Mouse (Mus musculus) cerebellum, adult 9-10 months (tissue): ENCODE results near the gene Pcnx.

Experiments
- DNase-seq: peaks from one replicate; pipeline ENCODE4 v3.0.0; 2022

Pcnx gene

DNA sequence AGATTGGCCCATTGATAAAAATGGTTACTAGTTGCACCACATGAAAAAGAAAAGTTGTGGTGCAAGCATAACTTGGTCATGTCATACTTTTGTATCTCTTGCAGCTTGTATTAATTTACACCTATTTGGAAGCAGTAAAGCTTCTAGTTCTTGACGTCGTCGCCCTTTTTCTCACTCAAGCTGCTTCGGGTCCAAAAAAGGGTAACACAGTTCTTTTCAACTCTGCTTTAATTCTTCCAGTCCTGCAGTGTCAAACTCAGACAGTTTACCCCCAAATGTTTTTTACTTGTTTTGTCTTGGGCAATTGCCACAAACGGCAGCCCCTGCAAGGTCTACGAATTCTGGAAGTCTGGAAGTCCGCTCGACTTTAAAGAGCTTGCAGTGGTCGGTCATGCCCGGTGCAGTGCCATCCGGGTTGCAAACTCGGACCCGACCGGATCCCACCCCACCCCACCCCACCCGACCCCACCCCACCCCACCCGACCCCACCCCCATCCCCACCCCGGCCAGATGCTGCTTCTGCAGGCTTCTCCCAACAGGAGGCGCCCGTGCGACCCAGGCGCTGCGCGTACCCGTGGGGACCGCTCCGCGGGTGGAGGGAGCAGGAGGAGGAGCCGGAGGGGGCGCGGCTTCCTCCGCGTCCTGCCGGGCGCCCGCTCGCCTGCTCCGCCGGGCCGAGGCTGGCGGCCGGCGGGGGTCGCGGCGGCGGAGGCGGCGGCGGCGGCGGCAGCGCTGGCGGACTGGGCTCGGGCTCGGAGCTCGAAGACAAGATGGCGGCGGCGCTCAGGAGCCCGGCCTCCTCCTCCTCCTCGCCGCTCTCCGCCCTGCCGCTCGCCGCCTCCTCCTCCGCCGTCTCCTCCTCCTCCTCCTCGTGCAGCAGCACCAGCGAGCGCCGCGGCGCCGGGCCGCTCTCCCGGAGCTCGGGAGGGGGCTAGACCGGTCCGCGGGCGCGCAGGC is at the start of gene Pcnx:
Gene Pcnx, plus strand, starts transcription at position 673 of the 957 bp plus-strand sequence.
- peak; percentile 82 for DNase-seq

DNA sequence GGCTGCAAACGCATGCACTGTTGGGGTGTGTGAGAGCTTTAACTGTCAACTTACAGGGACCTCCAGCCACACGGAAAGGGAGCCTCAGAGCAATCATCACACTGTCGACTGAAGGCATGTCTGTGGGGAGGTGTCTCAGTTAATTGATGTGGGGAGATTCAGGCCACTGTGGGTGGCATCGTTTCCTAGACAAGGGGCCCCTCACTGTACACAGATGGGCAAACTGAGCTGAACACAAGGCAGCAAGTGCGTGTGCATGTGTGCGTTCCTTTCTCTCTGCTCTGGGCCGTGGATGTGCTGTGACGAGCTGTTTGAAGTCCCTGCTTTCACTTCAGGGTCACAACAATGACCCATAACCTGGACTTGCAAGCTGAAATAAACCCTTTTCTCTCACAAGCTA is 49.4 kb upstream of the Pcnx start:
- DNase-seq, result no peak

DNA sequence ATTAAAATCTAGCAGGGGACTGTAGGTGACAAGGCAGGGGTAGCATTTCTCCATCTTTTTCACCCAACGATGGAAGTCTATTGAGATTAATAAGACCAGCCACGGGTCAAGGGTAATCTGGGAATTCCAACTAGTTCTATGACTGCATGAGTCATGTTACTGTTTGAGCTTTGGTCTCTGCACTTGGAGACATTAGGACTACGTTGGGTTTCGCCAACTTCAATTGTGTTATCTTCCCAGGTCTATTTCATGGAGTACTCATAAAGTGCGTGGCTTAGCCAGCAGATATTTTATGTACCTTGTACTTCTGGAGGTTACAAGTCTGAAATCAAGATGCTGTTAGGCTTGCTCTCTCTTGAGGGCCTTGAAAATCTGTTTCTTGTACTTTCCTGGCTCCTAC is 45.1 kb upstream of the Pcnx start:
- DNase-seq, result no peak

DNA sequence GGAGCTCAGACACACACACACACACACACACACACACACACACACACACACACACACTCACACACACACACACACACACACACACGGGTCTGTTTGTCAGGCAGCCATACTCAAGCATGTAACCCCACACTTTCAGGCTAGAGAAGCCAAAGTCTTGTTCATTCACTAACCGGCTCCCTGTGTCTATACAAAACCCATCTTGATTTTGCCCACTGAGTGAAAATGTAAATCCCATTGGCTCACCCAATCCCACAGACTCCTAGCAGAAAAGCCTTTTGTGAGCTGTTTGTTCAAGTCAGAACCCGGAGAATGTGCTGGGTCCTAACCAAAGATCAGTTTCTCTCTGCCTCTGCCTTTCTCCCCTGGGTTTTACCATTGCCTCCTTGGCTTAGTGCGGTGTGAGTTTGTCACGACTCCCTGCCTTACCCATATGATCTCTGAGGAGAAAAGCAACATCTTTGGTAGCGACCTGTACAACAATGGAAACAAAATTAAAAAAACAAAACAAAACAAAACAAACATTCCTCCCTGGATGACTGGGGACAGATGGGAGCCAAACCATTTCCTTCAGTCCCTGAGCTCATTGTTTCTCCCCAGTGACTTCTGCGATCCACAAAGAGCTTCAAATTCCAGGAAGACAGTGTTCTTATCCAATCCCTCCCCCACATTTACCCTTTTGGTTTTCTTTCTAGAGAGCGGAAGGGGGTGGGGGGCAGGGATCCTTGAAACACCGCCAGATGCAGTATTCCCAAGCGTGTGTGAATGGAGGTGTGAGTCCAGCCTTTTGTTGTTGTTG is 43.3 kb upstream of the Pcnx start:
- DNase-seq, result no peak

DNA sequence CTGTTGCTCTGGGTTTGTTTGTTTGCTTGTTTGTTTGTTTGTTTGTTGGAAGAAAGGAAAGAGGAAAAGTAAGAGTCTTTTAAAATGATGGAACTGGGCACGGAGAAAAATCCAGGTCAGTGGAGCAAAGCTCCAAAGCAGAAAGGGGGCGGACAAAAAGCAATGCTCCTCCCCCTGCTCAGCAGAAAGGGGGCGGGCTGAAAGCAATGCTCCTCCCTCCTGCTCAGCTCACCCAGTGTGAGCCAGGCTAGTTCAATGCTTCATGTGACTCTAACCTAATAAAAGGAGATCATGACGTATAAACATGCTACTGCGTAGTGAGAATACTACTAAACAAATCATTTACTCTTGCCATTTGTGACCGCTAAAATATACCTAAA is 42.7 kb upstream of the Pcnx start:
- DNase-seq, result no peak

DNA sequence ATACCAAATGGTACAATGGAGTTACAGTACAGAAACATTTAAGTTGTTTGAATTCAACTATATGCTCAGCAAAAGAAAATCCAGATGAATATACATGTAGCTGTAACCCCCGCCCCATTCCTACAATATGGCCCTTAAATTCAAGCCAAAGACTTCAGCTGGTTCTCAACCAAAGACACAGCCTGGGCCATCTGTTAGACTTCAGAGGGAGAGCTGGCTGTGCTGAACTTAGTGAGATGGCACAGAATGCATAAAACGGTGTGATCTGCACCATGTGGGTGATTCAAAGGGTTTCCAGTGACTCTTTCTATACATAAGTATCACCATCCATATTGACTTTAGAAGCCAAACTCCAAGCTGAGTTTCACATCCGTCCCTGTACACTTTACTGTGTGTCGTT is 39.1 kb upstream of the Pcnx start:
- DNase-seq, result peak; percentile 79

DNA sequence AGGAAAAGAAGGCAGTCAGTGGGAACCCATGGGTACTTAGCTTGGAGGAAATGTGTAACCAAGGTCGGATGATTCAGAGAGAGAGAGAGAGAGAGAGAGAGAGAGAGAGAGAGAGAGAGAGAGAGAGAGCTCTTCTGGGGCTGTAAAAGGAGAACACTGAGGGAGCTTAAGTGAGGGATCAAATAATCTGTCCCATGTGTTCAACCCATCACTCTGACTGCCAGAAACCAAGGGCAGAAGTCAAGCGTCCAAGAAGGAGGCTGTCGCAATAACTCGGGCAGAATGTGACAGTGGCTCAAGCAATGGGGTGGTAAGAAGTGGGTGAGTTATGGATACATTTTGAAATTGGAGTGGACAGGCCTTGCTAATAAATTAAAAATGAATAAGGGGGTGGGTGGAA is 37.6 kb upstream of the Pcnx start:
- DNase-seq, result no peak

DNA sequence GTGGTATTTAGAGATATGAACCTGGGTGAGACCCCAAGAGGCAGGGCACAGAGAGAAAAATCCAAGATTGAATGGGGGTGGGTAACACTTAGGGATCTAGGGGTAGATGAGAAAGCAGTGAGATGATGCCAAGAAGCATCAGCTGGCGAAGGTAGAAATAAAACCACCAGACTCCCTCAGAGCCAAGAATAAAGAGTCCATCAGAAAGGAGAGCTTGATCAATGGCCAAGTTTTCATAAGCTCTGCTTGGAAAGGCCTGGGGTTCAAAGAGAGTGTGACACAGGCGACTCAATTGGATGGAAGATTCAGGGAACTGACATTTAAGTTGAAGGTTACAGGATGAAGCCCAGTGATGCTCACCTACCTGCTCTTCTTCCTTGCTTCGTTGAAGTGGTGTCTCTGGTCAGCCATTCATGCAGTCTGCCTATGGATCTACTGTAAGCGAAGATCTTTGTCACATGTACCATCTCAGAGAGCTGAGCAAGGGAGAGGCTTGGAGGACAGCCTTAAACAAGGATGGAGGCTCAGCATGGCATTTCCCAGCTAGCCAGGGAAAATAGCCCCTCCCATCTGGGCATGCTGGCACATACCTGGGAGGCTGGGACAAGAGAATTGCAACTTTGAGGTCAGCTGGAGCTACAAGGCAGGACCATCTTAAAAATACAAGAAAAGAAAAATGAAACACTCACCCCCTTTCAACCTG is 36.9 kb upstream of the Pcnx start:
- DNase-seq, result peak; percentile 80

DNA sequence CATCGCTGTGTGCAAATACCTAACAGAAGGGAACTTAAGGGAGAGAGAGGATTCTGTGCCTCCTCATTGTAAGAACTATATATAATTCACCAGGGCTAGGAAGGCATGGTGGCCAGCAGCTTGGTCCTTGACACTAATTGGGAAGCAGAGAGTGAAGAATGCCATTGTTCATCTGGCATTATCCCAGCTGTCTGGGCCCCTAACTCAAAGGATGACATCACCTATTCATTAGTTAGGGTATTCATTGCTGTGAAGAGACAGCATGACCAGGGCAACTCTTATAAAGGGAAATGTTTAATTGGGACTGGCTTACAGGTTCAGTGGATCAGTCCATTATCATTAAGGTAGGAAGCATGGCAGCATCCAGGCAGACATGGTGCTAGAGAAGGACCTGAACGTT is 31.5 kb upstream of the Pcnx start:
- DNase-seq, result no peak

DNA sequence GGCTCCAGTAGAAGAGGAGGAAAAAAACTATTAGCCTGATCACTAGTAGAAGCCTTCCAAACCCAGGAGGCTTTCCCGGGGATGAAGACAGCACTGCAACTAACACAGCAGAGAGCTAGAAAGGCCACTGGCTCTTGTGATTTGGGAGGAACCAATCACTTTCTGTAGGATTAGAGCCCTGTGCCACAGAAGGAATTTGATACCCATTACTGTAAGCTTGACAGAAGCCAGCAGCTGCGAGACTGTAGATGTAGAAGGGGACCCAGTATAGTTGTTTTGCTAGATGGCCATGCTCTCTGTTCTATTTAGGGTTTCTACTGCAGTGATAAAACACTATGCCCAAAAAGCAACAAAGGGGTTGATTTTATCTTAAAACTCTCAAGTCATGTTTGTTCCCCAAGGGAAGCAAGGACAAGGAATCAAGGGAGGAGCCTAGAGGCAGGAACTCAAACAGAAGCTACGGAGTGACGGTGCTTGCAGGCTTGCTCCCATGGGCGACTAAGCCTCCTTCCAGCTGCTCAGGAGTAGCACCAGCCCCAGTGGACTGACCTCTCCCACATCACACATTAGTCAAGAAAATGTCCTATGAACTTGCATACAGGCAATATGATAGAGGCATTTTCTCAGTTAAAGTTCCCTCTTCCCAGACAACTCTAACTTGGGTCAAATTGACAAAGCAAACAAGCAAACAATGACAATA is 27.6 kb upstream of the Pcnx start:
- DNase-seq, result no peak

DNA sequence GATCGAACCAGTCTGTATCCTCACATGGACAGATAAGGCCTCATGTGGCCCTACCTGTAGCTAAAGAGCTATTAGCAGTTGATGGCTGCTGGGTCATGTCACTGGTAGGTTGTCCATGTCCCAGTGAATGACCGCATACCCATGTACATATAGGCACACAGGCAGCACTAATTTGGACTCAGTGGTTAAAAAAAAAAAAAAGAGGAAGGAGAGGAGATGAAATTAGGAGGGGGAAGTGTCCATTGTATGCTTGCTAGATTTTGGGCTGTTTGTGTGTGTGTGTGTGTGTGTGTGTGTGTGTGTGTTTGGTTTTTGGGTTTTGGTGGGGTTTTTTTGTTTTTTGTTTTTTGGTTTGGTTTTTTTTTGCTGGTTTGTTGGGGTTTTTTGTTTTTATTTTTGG is 26.7 kb upstream of the Pcnx start:
- no peak for DNase-seq

DNA sequence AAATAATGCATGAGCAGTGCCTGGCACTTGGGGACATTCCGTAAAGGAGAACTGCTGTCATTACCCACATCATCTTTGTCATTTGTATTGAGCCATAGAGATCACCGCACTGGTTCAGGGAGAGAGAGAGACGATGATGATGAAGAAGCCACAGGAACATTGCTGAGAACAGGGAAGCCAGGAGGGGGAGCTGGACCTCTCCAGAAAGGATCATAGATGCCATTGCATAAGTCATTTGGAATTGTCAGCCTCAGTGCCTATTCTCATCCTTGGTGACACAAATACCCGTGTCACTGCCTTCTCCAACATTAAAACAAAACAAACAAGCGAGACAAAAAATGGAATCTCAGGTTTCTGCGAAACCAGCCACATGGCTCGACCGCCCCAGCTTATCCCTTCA is 23.7 kb upstream of the Pcnx start:
- no peak for DNase-seq

DNA sequence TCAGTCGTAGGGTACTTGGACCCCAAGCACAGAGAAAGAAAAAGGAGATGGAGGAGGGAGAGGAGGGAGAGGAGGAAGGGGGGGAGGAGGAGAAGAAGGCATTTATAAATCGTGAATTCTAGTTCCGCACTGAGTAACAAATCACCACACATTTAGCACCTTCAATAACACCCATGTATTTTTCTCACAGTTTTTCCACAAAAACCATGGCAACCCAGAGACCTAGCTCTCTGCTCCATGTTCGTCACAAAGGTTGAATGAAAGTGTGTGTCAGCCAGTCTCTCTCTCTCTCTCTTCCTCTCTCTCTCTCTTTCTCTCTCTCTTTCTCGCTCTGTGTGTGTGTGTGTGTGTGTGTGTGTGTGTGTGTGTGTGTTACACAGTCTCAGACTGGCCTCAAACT is 22.4 kb upstream of the Pcnx start:
- no peak for DNase-seq

DNA sequence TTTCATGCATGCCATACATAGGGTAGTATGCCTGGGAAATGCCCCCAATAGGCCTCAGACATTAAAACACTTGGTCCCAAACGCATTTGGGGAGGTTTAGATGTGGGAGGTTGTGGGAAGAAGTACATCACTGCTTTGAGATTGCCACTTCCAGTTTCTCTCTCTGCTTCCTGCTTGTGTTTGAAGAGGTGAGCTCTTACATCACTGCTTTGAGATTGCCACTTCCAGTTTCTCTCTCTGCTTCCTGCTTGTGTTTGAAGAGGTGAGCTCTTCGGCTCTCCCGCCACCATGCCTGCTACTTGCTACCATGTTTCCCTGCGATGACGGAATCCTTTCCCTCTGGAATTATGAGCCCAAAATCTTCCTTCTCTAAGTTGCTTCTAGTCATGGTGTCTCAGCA is 20.2 kb upstream of the Pcnx start:
- no peak for DNase-seq

DNA sequence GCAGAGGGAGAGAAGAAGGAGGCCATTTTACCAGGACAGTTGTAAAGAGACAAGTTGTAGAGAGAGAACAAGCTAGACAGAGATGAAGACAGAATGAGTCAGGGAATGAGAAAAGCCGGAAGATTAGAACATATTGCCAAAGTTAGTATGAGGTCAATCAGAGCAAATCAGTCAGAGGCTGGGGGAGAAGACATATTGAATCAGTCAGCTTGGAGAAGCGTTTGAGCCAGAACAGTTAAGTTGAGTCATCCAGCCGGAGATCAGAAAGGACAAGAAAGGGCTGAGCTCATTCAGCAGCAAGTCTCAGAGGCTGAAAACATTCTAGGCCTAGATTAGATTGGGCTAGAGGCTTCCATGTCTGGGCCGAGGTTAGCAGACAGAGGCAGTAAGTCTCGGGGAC is 18.8 kb upstream of the Pcnx start:
- no peak for DNase-seq

DNA sequence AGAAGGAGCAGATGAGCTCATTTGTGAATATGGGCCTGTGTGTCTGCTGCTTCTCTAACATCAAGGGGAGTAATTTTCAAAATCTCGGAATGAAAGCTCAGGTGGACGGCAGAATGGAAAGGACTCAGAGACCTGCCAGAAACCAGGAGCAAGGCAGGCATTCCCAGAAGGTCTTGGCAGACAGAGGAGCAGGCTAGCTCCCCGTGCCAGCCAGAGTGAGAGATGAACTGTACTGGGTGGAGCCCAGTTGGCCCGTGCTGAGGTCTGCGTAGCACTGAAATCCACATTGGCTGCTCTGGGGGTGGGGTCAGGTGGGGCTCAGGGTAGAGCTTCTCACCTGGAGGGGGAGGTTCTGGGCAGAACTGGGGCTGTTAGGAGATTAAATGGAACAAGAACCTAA is 16.3 kb upstream of the Pcnx start:
- DNase-seq, result peak; percentile 71

DNA sequence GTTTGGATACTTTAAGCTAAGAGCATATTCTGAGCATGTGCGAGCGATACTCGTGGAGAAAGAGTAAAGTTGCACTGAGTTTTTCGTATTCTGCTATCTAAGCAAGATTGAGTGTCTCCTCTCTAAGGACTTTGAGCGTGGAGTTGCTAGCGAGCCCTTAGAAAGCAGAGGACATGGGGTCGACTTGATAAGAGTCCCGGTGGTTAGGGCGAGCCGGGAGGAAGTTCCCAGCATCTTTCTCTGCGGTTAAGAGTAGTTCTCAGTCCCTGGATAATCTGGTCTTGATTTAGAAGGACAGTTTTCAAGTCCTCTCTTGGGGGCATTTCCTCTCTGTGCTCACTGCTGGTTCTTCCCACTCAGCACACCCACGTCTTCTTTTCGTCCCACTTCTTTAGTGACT is 15.3 kb upstream of the Pcnx start:
- DNase-seq, result no peak

DNA sequence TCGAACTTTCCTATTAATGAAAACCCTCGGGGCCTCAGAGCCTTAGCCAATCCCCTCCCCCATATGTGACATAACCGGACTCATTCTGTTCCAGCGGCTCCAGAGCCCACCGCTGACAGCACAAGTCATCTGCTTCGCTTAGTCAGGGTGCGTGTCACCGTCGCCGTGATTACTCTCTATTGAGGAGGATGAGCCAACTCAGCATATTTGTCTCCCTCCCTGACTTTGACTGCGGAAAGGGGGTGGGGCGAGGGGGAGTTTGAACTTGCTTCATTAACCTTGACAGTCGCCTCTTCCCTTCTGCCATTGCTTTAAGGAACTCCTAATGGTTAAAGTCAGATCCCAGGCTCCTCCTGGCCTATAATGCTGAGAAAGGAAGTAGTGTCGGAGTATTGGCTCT is 14.8 kb upstream of the Pcnx start:
- no peak for DNase-seq

DNA sequence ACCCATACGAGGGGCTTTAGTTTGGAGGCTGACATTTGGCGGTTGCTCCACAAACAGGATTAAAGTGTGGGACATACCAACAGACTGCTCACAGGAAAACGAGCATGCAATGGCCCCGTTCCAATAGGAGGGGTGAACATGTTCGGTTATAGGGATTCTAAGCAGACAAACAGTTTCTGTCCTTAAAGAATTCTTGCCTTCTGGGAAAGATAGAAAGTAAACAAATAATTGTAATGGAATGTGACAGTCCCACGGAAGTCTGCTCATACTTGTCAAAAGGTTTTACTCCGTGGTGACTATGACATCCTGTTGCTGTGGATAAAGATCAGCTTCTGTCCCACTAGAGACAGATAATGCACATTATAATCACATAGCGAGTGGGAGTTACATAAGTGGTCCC is 10.2 kb upstream of the Pcnx start:
- DNase-seq, result no peak

DNA sequence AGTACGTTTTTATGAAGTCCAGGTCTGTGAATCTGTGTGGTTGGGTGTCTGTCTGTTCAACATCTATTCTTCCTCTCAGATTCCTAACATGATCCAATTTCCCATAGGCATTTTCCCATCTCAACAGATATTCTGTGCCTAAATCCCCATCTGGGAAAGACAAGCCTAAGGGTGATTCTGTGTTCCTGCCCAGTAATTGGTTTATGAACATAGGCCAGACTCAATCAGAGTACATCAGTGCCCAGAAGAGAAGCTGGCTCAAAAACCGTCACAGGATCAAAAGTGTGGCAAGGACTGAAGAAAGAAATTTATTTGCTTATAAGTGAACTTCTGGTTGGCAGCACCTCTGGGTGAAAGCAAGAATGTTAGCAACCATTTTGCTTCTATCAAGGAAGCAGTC is 7.3 kb upstream of the Pcnx start:
- DNase-seq, result no peak

DNA sequence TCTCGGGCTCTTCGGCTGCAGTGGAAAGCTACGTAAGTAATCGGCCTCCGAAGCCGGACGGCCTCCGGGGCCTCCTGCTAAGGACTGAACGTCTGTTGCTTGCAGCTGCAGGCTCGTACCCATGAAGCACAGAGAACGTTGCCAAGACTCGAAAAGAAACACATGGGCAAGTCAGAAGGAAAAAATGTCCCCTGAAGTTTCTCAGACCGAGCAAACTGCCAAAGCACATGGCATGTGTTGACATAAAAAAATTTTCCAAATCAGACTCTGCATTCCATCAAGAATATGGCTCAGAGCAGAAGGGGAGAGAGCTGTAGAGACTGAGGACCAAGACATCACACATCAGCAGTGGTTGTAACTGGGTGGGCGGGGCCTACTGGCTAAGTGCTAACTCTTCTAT is 6.8 kb upstream of the Pcnx start:
- DNase-seq, result no peak

DNA sequence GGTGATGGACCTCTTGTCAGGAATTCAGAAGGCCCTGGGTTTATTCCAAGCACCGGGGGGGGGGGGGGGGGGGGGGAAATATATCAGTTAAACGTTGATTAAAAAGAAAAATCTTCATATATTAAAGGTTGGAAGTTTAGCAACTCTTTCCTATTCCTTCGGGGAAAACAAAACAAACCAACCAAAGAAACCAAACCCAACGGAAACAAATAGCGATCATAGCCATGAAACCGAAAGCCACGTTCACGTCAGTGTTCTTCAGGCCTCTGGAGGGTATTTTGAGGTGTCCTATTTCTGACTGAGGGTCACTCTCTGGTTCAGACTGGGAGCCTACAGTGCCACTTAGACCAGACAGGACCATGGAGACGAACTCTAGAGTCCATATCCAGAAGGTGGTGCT is 6.3 kb upstream of the Pcnx start:
- DNase-seq, result no peak

DNA sequence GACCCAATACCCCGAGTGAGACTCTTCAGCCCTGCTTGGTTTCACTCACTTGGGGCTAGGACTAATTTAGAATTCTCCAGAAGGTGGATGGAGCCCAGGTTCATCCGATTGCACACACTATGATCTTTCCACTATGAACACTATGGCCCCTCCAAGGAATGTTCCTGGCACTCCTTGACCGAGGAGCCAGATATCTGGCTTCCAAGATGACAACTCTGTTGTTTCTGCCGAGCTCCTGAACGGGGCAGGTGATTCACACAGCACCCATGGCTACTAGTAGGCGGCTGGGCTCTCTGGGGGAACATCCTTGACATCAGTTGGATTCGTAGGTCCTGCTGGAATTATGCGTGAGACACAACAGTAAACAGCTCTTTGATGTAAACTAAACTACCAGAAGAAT is 4.8 kb upstream of the Pcnx start:
- no peak for DNase-seq
